Mouse (Mus musculus) ES-CJ7 (cell line): ENCODE measurements around the gene Antxr2.

Experiments
- DNase-seq: peaks from one replicate; pipeline ENCODE4 v3.0.0; 2011; ENCODE audit warnings: low read depth, low spot score

The Antxr2 gene

DNA sequence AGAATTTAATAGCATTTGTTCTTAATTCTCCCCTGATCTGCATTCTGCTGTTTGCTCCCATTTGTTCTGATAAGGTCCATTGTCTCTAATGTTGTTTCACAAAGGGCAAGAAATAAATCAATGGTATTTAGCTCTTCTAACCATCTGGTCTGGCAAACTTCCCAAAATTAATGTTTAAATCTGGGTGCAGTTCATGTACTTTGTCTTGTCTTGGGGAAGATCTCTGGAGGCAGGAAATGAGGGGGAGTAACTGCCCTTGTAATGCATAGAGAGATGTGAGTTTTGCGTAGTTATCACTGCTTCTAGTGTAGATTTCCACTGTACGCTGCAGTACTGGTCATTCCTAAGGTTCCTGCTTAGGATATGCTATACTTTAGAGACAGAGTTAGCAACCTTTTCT, 193.5 kb downstream of the Antxr2 start:
- DNase-seq: no peak

DNA sequence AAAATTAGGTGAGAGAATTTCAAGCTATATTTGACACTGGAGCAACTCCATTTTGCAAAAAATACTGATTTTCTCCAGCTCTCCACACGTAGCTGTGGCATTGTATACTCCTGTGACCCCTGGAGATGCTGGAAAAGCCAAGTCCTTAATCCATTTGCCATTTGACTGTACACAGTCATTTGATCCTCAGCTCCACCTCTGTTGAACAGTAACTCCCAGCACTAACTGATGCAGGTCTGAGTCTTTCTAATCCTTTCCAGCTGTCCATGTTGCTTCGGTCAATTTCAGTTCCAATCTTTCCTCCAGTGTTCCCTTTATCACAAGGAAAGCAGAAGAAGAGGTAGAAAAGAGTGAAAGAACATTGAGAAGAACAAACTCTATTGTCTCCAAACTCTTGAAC, 195.4 kb downstream of the Antxr2 start:
- DNase-seq: no peak

DNA sequence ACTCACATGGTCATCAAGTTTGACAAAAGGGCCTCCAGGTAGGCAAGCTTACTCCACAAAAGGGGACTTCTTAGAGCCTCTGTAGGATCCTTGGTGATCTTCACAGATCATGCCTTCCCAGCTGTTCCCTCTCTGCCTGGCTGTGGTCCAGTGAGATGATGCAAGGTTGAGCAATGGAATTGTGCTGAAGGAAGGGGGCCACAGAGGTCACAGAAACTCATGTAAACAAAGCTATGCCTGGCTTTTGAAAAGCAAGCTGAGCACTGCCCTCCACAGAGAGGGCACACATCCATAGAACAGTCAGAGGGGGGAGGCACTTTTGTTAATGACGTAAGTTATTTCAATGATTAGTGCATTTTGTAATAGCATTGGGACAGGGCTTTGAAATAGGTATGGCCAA, 196.1 kb downstream of the Antxr2 start:
- no peak for DNase-seq
